Mouse (Mus musculus) liver, embryonic 13.5 days (tissue): ENCODE results near the gene Sirpa. TPM values are rescaled to one million over a fixed set of nuclear protein-coding genes. Genes with fewer than 3 reads are reported as not detected.

Experiments
- ATAC-seq: fragments of 200-750 bp; cut with Nextera tagmentation; 2 replicates; pipeline ENCODE4 v1.8.0; 2017; ENCODE audit warnings: low read depth, mild to moderate bottlenecking, moderate number of reproducible peaks, moderate library complexity
- DNase-seq: peaks from one replicate; pipeline ENCODE4 v3.0.0; 2022
- H3K27ac ChIP-seq: fragments of 300-500 bp; sonication (generic); 2 replicates; pipeline ENCODE4 v1.5.1; 2015; ENCODE audit warnings: moderate library complexity, mild to moderate bottlenecking, inconsistent platforms
- H3K27me3 ChIP-seq: fragments of 300-500 bp; sonication (generic); 2 replicates; pipeline ENCODE4 v1.6.1; 2015; ENCODE audit warnings: mild to moderate bottlenecking, inconsistent platforms
- H3K36me3 ChIP-seq: fragments of 300-500 bp; sonication (generic); 2 replicates; pipeline ENCODE4 v1.6.1; 2015; ENCODE audit warnings: mild to moderate bottlenecking, inconsistent platforms
- H3K4me1 ChIP-seq: fragments of 300-500 bp; sonication (generic); replicated peaks from 2 replicates; pipeline ENCODE4 v1.6.1; 2015; ENCODE audit warnings: inconsistent platforms
- H3K4me2 ChIP-seq: fragments of 300-500 bp; sonication (generic); 2 replicates; pipeline ENCODE4 v1.6.1; 2015; ENCODE audit warnings: inconsistent platforms, mild to moderate bottlenecking, moderate library complexity
- H3K4me3 ChIP-seq: fragments of 300-500 bp; sonication (generic); replicated peaks from 2 replicates; pipeline ENCODE4 v1.5.1; 2015; ENCODE audit warnings: mild to moderate bottlenecking, inconsistent platforms
- H3K9ac ChIP-seq: fragments of 300-500 bp; sonication (generic); 2 replicates; pipeline ENCODE4 v1.6.1; 2015; ENCODE audit warnings: mild to moderate bottlenecking, inconsistent platforms
- H3K9me3 ChIP-seq: fragments of 300-500 bp; sonication (generic); replicated peaks from 2 replicates; pipeline ENCODE4 v1.6.1; 2016; ENCODE audit warnings: inconsistent platforms
- WGBS: fragments of 180-500 bp; shearing (Covaris S2); methylation state at CpG from one replicate; pipeline ENCODE4 v1.1.7; 2015; ENCODE audit not compliant: insufficient replicate concordance; 5-methylcytosine and 5-hydroxymethylcytosine counted together
- polyA plus RNA-seq: library from polyadenylated mRNA; unstranded; fragments of >200 nt; fragmentation: Nextera tagmentation; extraction: Ambion mirVana; gene quantifications from 2 replicates; pipeline ENCODE4 v1.2.1, GENCODE M21; 2015

The Sirpa gene
- polyA plus RNA-seq, 1 experiment from 2014 or later: 18.1 TPM

- H3K9me3 ChIP-seq: no peaks in the 10 kb centered on the region
- H3K4me1 ChIP-seq: no peaks in the 10 kb centered on the region
- no peaks in the 10 kb centered on the region for H3K36me3 ChIP-seq
- no peak overlapping the region for H3K9ac ChIP-seq
- H3K27me3 ChIP-seq: no peaks in the 10 kb centered on the region
- DNase-seq (no peak), ATAC-seq (no peak)
- no peak overlapping the region for H3K4me3 ChIP-seq
- 59% methylated on average over 5 of the region's 5 CpGs for WGBS
- no peak overlapping the region for H3K27ac ChIP-seq
- H3K4me2 ChIP-seq: no peak overlapping the region
Measured at GRCm38 (mm10) chr2:129563944-129564709, 28.5 kb upstream of the Sirpa start.

GRCm38 (mm10) chr2:129569120-129569519, 23.5 kb upstream of the Sirpa start:
- DNase-seq (no peak), ATAC-seq (no peak)
- Histone ChIP-seq H3K36me3 (no peaks in the 10 kb centered on the region), H3K4me2 (no peak overlapping the region), H3K9ac (no peak overlapping the region), H3K4me1 (peaks cover 2% of the 10 kb centered on the region; the same call in 1 of the 2 replicates), H3K27me3 (peaks cover 10% of the 10 kb centered on the region; the same call in 1 of the 2 replicates), H3K9me3 (no peaks in the 10 kb centered on the region), H3K27ac (no peak overlapping the region), H3K4me3 (no peak overlapping the region)
- WGBS: 64% methylated on average over 7 of the region's 7 CpGs

- no peak overlapping the region for H3K4me3 ChIP-seq
- no peaks in the 10 kb centered on the region for H3K36me3 ChIP-seq
- H3K27ac ChIP-seq: no peak overlapping the region
- DNase-seq (no peak), ATAC-seq (no peak)
- H3K27me3 ChIP-seq: peaks cover 14% of the 10 kb centered on the region
- peaks cover 6% of the 10 kb centered on the region for H3K4me1 ChIP-seq
- H3K9ac ChIP-seq: no peak overlapping the region
- H3K4me2 ChIP-seq: no peak overlapping the region
- WGBS: 45% methylated on average over 5 of the region's 5 CpGs
- no peaks in the 10 kb centered on the region for H3K9me3 ChIP-seq
Measured at GRCm38 (mm10) chr2:129569556-129569955, 23.1 kb upstream of the Sirpa start.

- Histone ChIP-seq H3K36me3 (no peaks in the 10 kb centered on the region), H3K4me1 (peaks cover 6% of the 10 kb centered on the region), H3K4me2 (no peak overlapping the region), H3K9me3 (no peaks in the 10 kb centered on the region), H3K4me3 (no peak overlapping the region), H3K27me3 (peaks cover 23% of the 10 kb centered on the region), H3K9ac (no peak overlapping the region), H3K27ac (no peak overlapping the region)
- ATAC-seq (no peak), DNase-seq (no peak)
- WGBS: 25% methylated on average over 4 of the region's 4 CpGs
Measured at GRCm38 (mm10) chr2:129573701-129574273, 18.8 kb upstream of the Sirpa start.

- ATAC-seq (no peak), DNase-seq (no peak)
- no peak overlapping the region for H3K27ac ChIP-seq
- peak overlapping the region; percentile 32 for H3K4me2 ChIP-seq
- peaks cover 23% of the 10 kb centered on the region for H3K27me3 ChIP-seq
- no peaks in the 10 kb centered on the region for H3K9me3 ChIP-seq
- H3K4me1 ChIP-seq: peaks cover 6% of the 10 kb centered on the region
- 15% methylated on average over 24 of the region's 24 CpGs for WGBS
- no peaks in the 10 kb centered on the region for H3K36me3 ChIP-seq
- H3K9ac ChIP-seq: no peak overlapping the region
- no peak overlapping the region for H3K4me3 ChIP-seq
Measured at GRCm38 (mm10) chr2:129574395-129575046, 18.1 kb upstream of the Sirpa start.

- WGBS: 69% methylated on average over 4 of the region's 4 CpGs
- peaks cover 6% of the 10 kb centered on the region for H3K4me1 ChIP-seq
- DNase-seq (no peak), ATAC-seq (no peak)
- no peak overlapping the region for H3K9ac ChIP-seq
- no peak overlapping the region for H3K4me2 ChIP-seq
- peaks cover 23% of the 10 kb centered on the region for H3K27me3 ChIP-seq
- no peak overlapping the region for H3K27ac ChIP-seq
- no peaks in the 10 kb centered on the region for H3K9me3 ChIP-seq
- no peak overlapping the region for H3K4me3 ChIP-seq
- H3K36me3 ChIP-seq: no peaks in the 10 kb centered on the region
Measured at GRCm38 (mm10) chr2:129575113-129575512, 17.5 kb upstream of the Sirpa start.

GRCm38 (mm10) chr2:129576611-129577447, 15.8 kb upstream of the Sirpa start:
- ATAC-seq (no peak), DNase-seq (no peak)
- Histone ChIP-seq H3K27ac (no peak overlapping the region), H3K9me3 (no peaks in the 10 kb centered on the region), H3K4me3 (no peak overlapping the region), H3K4me2 (no peak overlapping the region), H3K9ac (no peak overlapping the region), H3K36me3 (no peaks in the 10 kb centered on the region), H3K4me1 (peaks cover 6% of the 10 kb centered on the region), H3K27me3 (peaks cover 23% of the 10 kb centered on the region)
- 68% methylated on average over 8 of the region's 8 CpGs for WGBS

GRCm38 (mm10) chr2:129580656-129581055, 12.0 kb upstream of the Sirpa start:
- Histone ChIP-seq H3K4me2 (no peak overlapping the region), H3K9ac (no peak overlapping the region), H3K27me3 (no peaks in the 10 kb centered on the region), H3K4me1 (no peaks in the 10 kb centered on the region), H3K36me3 (no peaks in the 10 kb centered on the region), H3K9me3 (no peaks in the 10 kb centered on the region), H3K27ac (no peak overlapping the region), H3K4me3 (no peak overlapping the region)
- WGBS: 59% methylated on average over 4 of the region's 4 CpGs
- DNase-seq (no peak), ATAC-seq (no peak)

GRCm38 (mm10) chr2:129581826-129582225, 10.8 kb upstream of the Sirpa start:
- no peaks in the 10 kb centered on the region for H3K27me3 ChIP-seq
- 42% methylated on average over 3 of the region's 3 CpGs for WGBS
- no peak overlapping the region for H3K4me2 ChIP-seq
- no peaks in the 10 kb centered on the region for H3K4me1 ChIP-seq
- H3K9me3 ChIP-seq: no peaks in the 10 kb centered on the region
- no peak for ATAC-seq
- H3K9ac ChIP-seq: no peak overlapping the region
- H3K27ac ChIP-seq: no peak overlapping the region
- DNase-seq: no peak
- H3K36me3 ChIP-seq: no peaks in the 10 kb centered on the region
- no peak overlapping the region for H3K4me3 ChIP-seq

- ATAC-seq: no peak
Measured at GRCm38 (mm10) chr2:129582261-129582660, 10.4 kb upstream of the Sirpa start.

GRCm38 (mm10) chr2:129584905-129585304, 7.7 kb upstream of the Sirpa start:
- no peaks in the 10 kb centered on the region for H3K9me3 ChIP-seq
- no peak for ATAC-seq
- H3K27ac ChIP-seq: no peak overlapping the region
- no peaks in the 10 kb centered on the region for H3K4me1 ChIP-seq
- WGBS: 10% methylated on average over 1 of the region's 1 CpGs
- no peak overlapping the region for H3K9ac ChIP-seq
- no peak overlapping the region for H3K4me2 ChIP-seq
- no peak overlapping the region for H3K4me3 ChIP-seq
- H3K27me3 ChIP-seq: no peaks in the 10 kb centered on the region
- H3K36me3 ChIP-seq: no peaks in the 10 kb centered on the region
- DNase-seq: no peak

More at GRCm38 (mm10) chr2:129582261-129582660, 10.4 kb upstream of the Sirpa start:
- Histone ChIP-seq H3K4me3 (no peak overlapping the region), H3K36me3 (no peaks in the 10 kb centered on the region), H3K9ac (no peak overlapping the region), H3K27me3 (no peaks in the 10 kb centered on the region), H3K4me1 (no peaks in the 10 kb centered on the region), H3K9me3 (no peaks in the 10 kb centered on the region), H3K27ac (no peak overlapping the region), H3K4me2 (no peak overlapping the region)
- no peak for DNase-seq
- WGBS: 73% methylated on average over 4 of the region's 4 CpGs
